Mouse (Mus musculus) limb, embryonic 10.5 days (tissue): ENCODE results near the gene Rnf123. TPM values are rescaled to one million over a fixed set of nuclear protein-coding genes. Genes with fewer than 3 reads are reported as not detected.

Experiments used
- DNase-seq: peaks from one replicate; pipeline ENCODE4 v3.0.0-alpha.2; 2017; ENCODE audit warnings: low spot score
- H3K27ac ChIP-seq: fragments of 300-500 bp; sonication (generic); 2 replicates; pipeline ENCODE4 v1.5.1; 2016; ENCODE audit warnings: mild to moderate bottlenecking
- H3K27me3 ChIP-seq: fragments of 300-500 bp; sonication (generic); 2 replicates; pipeline ENCODE4 v1.6.1; 2016; ENCODE audit warnings: low read depth, mild to moderate bottlenecking; ENCODE audit not compliant: poor library complexity, severe bottlenecking
- H3K36me3 ChIP-seq: fragments of 300-500 bp; sonication (generic); 2 replicates; pipeline ENCODE4 v1.6.1; 2016; ENCODE audit warnings: mild to moderate bottlenecking, moderate library complexity
- H3K4me1 ChIP-seq: fragments of 300-500 bp; sonication (generic); 2 replicates; pipeline ENCODE4 v1.6.1; 2016
- H3K4me3 ChIP-seq: fragments of 300-500 bp; sonication (generic); 2 replicates; pipeline ENCODE4 v1.5.1; 2016; ENCODE audit warnings: mild to moderate bottlenecking, moderate library complexity
- H3K9me3 ChIP-seq: fragments of 300-500 bp; sonication (generic); replicated peaks from 2 replicates; pipeline ENCODE4 v1.6.1; 2016; ENCODE audit warnings: mild to moderate bottlenecking
- WGBS: fragments of 180-500 bp; shearing (Covaris S2); methylation state at CpG from one replicate; pipeline ENCODE4 v1.1.7; 2016; 5-methylcytosine and 5-hydroxymethylcytosine counted together
- polyA plus RNA-seq: library from polyadenylated mRNA; unstranded; fragments of >200 nt; fragmentation: Nextera tagmentation; extraction: Ambion mirVana; gene quantifications from 2 replicates; pipeline ENCODE4 v1.2.1, GENCODE M21; 2016

Gene Rnf123
- polyA plus RNA-seq, 1 experiment from 2014 or later = 37.5 TPM

DNA sequence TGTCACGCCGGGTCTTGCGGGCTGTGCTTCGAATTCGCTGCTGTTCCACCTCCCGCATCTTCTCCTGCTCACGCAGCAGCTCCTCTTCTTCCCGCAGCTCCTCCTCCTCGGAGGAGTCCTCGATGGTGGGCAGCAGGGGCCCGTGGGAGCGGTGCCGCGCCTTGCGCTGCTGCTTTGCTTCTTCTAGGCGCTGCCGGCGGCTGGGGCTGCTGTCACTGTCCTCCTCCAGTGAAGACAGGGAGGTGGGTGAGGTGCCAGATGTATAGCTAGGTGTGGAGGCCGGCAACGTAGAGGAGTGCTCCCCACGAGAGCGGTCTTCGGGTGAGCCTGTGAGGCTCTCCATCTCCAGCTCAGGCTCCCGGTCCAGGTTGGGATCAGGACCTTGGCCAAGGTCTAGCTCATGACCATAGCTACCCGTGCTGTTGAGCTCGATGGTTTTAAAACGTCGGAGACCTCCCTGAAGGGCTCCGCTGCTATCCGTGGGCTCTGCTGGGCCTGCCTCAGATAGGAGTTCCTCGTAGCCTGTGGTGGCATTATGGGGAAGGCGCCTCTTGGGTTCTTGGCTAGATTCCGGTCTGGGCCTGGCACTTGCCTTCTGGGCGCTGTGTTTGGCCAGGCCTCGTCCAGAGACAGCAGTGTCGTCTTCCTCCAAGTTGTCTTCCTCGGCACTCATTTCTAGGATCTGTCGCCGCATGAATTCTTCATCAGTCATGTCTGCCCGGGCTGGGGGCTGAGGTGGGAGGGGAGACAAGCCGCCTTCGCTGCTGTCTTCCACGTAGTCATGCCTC is 32.3 kb upstream of the Rnf123 start:
- WGBS = 63% methylated on average over 42 of the region's 43 CpGs
- no peaks in the 10 kb centered on the region for H3K9me3 ChIP-seq
- H3K4me1 ChIP-seq = peaks cover 28% of the 10 kb centered on the region
- peaks cover 64% of the 10 kb centered on the region for H3K27me3 ChIP-seq
- no peak for DNase-seq
- H3K36me3 ChIP-seq = no peaks in the 10 kb centered on the region
- no peak overlapping the region for H3K4me3 ChIP-seq
- no peak overlapping the region for H3K27ac ChIP-seq

DNA sequence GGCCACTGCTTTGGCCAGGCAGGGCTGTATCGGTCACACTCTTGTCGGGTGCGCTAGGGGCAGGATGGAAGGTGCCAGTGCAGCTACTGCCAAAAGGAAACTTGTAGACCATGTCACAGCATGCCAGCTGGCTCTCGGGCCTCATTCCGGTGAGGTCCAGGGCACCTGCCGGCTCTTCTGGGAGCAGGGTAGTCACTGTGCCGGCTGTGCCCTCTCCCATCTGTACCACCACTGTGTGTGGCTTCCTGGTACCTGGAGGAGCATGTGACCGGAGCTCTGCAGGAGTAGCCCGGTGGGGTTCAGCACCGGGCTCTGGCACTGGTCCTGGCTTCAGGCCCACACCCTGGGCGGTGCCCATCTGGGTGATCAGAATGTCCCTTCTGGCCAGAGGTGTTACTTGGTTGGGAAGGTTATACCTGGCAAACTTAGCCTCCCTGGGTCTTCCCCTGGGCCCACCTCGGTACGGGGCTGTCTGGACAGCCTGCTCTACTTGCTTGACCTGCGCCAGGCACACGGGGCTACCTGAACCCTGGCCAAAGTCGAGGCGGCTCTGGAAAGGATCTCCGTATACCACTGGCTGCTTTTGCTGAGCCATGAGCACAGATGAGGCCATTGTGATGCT is 29.7 kb upstream of the Rnf123 start:
- DNase-seq = no peak
- peaks cover 86% of the 10 kb centered on the region for H3K27me3 ChIP-seq
- H3K36me3 ChIP-seq = no peaks in the 10 kb centered on the region
- H3K9me3 ChIP-seq = no peaks in the 10 kb centered on the region
- no peak overlapping the region for H3K27ac ChIP-seq
- 94% methylated on average over 18 of the region's 18 CpGs for WGBS
- H3K4me1 ChIP-seq = peaks cover 27% of the 10 kb centered on the region
- no peak overlapping the region for H3K4me3 ChIP-seq

DNA sequence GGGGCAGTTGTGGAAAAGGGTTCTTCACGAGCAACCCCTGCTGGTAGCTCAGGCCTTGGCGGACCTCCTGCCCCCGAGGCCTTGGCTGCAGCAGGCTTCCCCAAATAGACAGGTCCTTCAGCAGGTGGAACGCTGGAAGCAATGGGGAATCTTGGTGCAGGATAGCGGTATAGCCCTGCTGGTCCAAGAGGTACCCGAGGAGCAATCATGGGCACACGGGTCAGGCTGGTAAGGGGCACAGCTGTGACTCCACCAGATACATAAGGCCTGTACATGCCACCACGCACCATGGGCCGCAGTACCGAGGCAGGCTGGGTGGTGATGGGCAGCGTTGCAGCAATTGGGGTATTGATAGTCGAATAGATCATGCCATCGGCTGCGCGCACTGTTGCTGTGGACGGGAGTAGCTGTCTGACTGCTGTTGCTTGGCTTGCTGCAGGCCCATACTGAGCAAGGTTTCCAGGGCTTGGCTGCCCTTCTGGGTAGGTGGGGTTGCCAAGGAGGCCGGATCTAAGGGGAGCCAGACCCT is 28.5 kb upstream of the Rnf123 start:
- H3K9me3 ChIP-seq = no peaks in the 10 kb centered on the region
- DNase-seq = no peak
- H3K27me3 ChIP-seq = peaks cover 83% of the 10 kb centered on the region
- H3K4me3 ChIP-seq = peak overlapping the region; percentile 51
- no peaks in the 10 kb centered on the region for H3K36me3 ChIP-seq
- peak overlapping the region; percentile 65; the same call in 1 of the 2 replicates for H3K27ac ChIP-seq
- peaks cover 30% of the 10 kb centered on the region for H3K4me1 ChIP-seq
- 75% methylated on average over 17 of the region's 17 CpGs for WGBS

DNA sequence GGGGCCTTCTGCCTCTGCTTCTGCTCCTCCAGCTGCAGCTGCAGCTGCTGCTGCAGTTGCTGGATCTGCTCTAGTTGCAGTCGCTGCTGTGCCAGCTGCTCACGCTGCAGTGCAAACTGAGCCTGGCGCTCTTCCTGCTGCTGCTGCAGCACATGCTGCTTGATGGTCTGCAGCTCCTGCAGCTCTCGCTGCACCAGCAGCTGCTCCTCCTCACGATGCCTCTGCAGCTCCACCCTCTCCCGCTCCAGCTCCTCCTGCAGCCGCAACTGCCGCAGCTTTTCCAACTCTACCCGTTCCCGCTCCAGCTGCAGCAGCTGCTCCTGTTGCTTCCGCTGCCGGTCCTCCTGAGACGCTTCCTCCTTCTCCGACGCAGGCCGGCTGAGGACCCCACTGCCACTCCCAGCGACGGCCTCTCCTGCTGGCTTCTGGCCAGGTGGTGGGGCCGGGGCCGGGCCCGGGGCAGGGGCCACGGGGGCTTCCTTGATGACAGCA is 28.0 kb upstream of the Rnf123 start:
- H3K27ac ChIP-seq = peak overlapping the region; percentile 65
- H3K9me3 ChIP-seq = no peaks in the 10 kb centered on the region
- peak overlapping the region; percentile 51 for H3K4me3 ChIP-seq
- 13% methylated on average over 22 of the region's 22 CpGs for WGBS
- peak; percentile 69 for DNase-seq
- peaks cover 79% of the 10 kb centered on the region for H3K27me3 ChIP-seq
- peaks cover 30% of the 10 kb centered on the region for H3K4me1 ChIP-seq
- no peaks in the 10 kb centered on the region for H3K36me3 ChIP-seq

DNA sequence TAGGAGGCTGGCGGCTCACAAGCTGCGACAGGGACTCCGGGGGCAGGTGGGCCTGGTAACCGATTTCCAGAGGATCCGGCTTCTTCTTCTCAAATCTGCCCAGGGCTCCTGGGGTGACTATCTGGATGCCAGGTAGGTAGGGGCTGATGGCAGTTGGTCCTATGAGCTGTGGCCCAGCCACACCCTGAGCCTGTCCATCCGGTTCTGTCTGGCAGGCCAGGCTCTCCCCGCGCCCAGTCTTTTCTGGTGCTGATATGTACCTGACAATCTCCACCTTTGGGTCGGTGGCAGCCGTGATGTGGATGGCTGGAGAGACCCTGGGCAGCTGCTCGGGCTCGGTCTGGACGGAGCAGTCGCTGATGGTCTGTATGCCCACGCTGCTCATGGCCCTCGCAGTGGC is 27.0 kb upstream of the Rnf123 start:
- no peak overlapping the region for H3K4me3 ChIP-seq
- H3K36me3 ChIP-seq = no peaks in the 10 kb centered on the region
- H3K9me3 ChIP-seq = no peaks in the 10 kb centered on the region
- H3K4me1 ChIP-seq = peaks cover 38% of the 10 kb centered on the region
- WGBS = 83% methylated on average over 16 of the region's 16 CpGs
- H3K27me3 ChIP-seq = peaks cover 69% of the 10 kb centered on the region
- no peak overlapping the region for H3K27ac ChIP-seq
- DNase-seq = no peak

DNA sequence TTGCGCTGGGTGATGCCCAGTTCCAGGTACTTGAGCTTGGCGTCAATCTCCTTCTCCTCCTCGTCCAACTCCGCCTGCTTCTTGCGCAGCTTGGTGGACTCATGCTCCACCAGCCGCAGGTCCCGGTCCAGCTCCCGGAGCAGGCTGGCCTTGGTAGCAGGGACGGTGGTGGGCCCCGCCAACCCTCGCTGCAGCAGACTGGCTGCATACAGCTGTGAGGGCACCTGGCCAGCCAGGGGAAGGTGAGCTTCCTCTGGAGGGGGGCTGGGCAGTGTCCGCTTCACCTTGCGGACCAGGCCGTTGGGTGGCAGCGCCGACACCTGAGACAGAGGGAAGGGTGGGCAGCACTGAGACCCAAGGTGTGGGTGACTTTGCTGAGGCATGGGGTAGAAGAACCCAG is 24.7 kb upstream of the Rnf123 start:
- 0 out of 2 replicates have a peak, but pooled peaks cover under 1% of the 10 kb centered on the region for H3K36me3 ChIP-seq

DNA sequence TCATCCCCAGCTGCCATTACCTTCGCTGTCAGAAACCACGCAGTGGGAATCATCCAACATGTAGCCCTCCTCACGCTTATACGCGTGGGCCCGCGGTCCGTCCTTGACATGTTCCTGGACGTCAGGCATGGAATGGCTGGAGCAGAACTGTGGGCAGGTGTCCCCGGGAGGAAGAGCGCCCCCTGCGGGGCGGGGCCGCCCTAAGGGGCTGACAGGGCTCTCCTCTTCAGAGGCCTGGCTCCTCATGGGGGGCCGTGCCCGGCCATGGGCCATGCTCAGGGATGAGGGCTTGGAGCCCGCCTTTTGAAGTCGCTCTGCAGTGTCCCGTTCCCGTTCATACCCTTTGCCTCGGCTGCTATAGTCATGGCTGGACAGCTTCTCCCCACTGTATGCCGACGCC is 22.9 kb upstream of the Rnf123 start:
- no peak for DNase-seq
- WGBS = 90% methylated on average over 23 of the region's 23 CpGs
- no peak overlapping the region for H3K4me3 ChIP-seq
- H3K27ac ChIP-seq = peak overlapping the region; percentile 87; the same call in 1 of the 2 replicates
- H3K4me1 ChIP-seq = peaks cover 42% of the 10 kb centered on the region
- H3K36me3 ChIP-seq = 0 out of 2 replicates have a peak, but pooled peaks cover 6% of the 10 kb centered on the region
- peaks cover 29% of the 10 kb centered on the region for H3K27me3 ChIP-seq
- H3K9me3 ChIP-seq = no peaks in the 10 kb centered on the region

More for the DNA sequence above, 24.7 kb upstream of the Rnf123 start:
- 94% methylated on average over 16 of the region's 16 CpGs for WGBS
- Histone ChIP-seq H3K4me1 (peaks cover 49% of the 10 kb centered on the region), H3K27ac (peak overlapping the region; percentile 26; the same call in 1 of the 2 replicates), H3K27me3 (peaks cover 46% of the 10 kb centered on the region), H3K4me3 (no peak overlapping the region), H3K9me3 (no peaks in the 10 kb centered on the region)
- DNase-seq = no peak

DNA sequence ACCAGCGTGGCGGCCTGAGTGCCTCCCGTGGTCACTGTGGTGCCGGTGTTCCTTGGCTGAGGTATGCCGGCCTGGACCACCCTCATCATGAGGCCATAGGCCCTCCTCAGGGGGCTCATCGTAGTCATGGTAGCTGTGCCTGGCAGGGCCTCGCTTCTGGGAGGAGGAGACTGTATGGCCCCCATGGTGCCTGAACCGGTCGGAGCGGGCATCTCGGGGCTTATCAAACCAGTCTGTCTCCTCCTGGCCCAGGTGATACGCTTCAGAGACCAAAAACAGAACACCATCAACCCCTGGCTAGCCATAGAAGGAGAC is 22.4 kb upstream of the Rnf123 start:
- DNase-seq = no peak
- Histone ChIP-seq H3K36me3 (0 out of 2 replicates have a peak, but pooled peaks cover 6% of the 10 kb centered on the region), H3K27ac (peak overlapping the region; percentile 87), H3K27me3 (peaks cover 23% of the 10 kb centered on the region), H3K4me1 (peaks cover 36% of the 10 kb centered on the region), H3K4me3 (peak overlapping the region; percentile 41), H3K9me3 (no peaks in the 10 kb centered on the region)
- WGBS = 86% methylated on average over 12 of the region's 12 CpGs

DNA sequence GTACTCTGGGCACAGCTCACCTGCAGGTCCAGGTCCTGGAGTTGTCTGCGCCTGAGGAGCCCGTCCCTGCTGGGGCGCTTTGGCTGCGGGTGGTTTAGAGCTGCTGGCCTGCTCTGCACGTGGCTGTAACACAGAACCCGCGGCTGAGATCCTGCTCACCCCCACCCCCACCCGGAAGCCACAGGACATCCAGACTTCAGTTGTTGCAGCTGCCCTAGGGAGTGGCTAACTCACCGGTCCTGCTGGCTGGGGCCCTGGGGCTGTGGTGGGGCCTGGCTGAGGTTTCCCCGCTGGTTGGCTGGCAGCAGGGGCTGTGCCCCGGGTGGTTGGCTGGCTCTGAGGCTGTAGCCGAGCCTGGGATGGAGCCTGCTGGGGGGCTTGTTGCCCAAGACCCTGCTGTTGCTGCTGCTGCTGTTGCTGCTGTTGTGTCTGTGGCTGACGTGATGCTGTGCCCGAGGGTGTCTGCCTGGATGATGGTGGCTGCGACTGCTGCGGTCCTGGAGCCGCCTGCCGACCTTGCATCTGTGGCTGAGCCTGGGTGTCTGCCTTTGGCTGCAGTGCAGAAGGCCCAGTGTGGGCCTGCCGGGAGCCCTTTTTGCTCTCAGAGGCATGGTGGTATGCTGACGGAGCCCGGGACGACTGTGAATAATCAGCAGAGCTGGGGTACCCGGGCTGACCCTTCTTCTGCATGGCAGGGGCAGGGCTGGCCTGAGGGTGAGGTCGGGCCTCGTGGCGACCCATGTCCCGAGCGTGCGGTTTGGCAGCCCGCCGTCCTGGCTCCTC is 21.8 kb upstream of the Rnf123 start:
- DNase-seq = peak; percentile 75
- Histone ChIP-seq H3K27ac (peak overlapping the region; percentile 87), H3K36me3 (0 out of 2 replicates have a peak, but pooled peaks cover 6% of the 10 kb centered on the region), H3K4me3 (peak overlapping the region; percentile 41), H3K9me3 (no peaks in the 10 kb centered on the region), H3K27me3 (peaks cover 18% of the 10 kb centered on the region), H3K4me1 (peaks cover 34% of the 10 kb centered on the region)
- WGBS = 39% methylated on average over 31 of the region's 31 CpGs

DNA sequence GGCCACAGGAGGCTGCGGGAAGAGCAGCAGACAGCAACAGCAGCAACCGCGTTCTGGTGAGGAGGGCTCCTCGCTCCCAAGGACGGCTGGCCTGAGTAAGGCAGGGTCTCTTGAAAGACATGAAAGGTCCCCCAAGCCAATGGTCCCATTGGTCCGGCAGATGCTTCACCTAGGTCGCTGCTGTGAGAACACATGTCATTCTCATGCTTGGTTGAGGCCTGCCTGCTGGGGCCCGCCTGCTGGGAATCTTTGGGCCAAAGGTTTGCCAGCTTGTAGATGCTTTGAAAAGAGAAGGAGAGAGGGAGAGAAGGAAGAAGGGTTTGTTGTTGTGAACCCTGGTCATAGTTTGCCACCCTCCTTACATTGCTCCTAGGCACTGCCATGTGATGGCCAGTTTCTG is 16.5 kb upstream of the Rnf123 start:
- Histone ChIP-seq H3K4me3 (no peak overlapping the region), H3K4me1 (peaks cover 30% of the 10 kb centered on the region), H3K27ac (no peak overlapping the region; the same call in 1 of the 2 replicates), H3K36me3 (0 out of 2 replicates have a peak, but pooled peaks cover 6% of the 10 kb centered on the region), H3K9me3 (no peaks in the 10 kb centered on the region), H3K27me3 (no peaks in the 10 kb centered on the region)
- no peak for DNase-seq
- WGBS = 83% methylated on average over 8 of the region's 8 CpGs

DNA sequence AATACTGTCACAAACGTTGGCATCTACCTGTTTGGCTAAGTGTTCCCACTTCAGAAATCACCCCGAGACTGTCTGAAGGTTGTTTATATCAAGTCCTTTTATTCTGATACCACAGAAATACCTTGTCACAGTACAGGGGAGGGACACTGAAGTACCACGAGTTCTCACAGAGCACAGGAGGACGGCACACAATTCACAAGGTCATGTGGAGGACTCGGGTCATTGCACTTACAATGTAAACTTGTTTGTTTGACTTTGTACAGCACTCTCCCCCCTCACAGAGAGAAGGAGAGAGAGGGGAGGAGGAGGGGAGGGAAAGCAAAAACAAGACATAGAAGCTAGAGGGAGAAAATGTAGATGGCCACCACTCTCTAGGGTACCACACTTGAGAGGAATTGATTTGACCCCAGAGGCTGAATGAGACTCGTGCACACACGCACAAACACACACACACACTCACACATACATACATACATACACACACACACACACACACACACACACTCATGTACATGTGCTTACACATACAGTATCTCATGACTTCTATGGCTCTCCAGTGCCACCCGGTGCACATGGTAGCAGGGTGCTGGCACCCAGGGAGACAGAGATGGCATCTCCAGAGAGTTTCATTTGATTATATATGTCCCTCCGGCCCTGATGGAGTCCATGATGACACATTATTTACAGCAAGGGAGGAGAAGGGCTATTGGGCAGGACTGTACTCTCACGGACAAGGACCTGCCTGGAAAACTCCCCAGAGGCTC is 13.0 kb upstream of the Rnf123 start:
- Histone ChIP-seq H3K27ac (0 out of 2 replicates have a peak overlapping the region, but pooled peaks have one; percentile 30), H3K27me3 (no peaks in the 10 kb centered on the region), H3K4me3 (no peak overlapping the region), H3K36me3 (peaks cover 18% of the 10 kb centered on the region), H3K9me3 (no peaks in the 10 kb centered on the region), H3K4me1 (peaks cover 36% of the 10 kb centered on the region)
- no peak for DNase-seq
- 68% methylated on average over 10 of the region's 10 CpGs for WGBS

DNA sequence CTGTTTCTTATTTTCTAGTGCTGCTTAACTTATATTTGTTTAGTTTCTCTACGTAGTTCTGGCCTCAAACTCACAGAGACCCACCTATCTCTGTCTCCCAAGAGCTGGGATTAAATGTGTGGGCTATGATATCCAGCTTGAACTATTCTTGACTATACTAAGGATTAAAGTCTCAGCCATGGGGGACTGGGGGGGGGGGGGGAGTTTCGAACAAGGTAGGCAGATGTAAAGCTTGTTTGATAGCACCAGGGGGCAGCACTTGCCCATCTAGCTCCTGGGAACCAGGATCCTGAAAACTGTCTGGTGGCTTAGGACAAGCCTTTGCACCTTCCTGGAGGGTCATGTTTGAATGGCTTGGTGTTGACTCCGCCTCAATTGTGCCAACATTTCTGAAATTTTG is 12.4 kb upstream of the Rnf123 start:
- H3K9me3 ChIP-seq = no peaks in the 10 kb centered on the region
- H3K4me3 ChIP-seq = peak overlapping the region; percentile 96
- 16% methylated on average over 3 of the region's 3 CpGs for WGBS
- H3K27me3 ChIP-seq = no peaks in the 10 kb centered on the region
- peak; percentile 79 for DNase-seq
- peak overlapping the region; percentile 89; the same call in 1 of the 2 replicates for H3K27ac ChIP-seq
- peaks cover 36% of the 10 kb centered on the region for H3K4me1 ChIP-seq
- peaks cover 24% of the 10 kb centered on the region for H3K36me3 ChIP-seq
